In genomic region chr12:16124906-16125305, GRCm38 (mm10) we compare ENCODE assay signal across 20 mouse cellular contexts.
"Had no signal": no experiment of that assay in that cellular context is flagged by ENCODE, and none has a peak within 500 bp of the region (broad histone marks: within the 10 kb centered on the region; RNA-seq: fewer than 3 reads in every experiment).

No protein-coding gene starts in this region.

- DNase-seq: kidney, adult 8-10 months; kidney, postnatal 10 days; kidney, postnatal 36 days; layer of hippocampus, postnatal 36 days; liver; lung, adult 18-20 months; lung, postnatal 14 days; lung, postnatal 4 days; thymus, adult 18-20 months; thymus, postnatal 36 days had no signal

- H3K9ac ChIP-seq: kidney, embryonic 15.5 days; limb, embryonic 13.5 days; liver, embryonic 12.5 days; liver, embryonic 15.5 days; lung, embryonic 15.5 days; midbrain, embryonic 13.5 days had no signal

- H3K4me2 ChIP-seq: kidney, embryonic 15.5 days; limb, embryonic 13.5 days; liver, embryonic 12.5 days; liver, embryonic 15.5 days; lung, embryonic 15.5 days; midbrain, embryonic 13.5 days had no signal

- ATAC-seq: liver, embryonic 12.5 days; midbrain, embryonic 13.5 days had no signal

- H3K36me3 ChIP-seq: kidney, embryonic 15.5 days; limb, embryonic 10.5 days; limb, embryonic 13.5 days; liver, embryonic 12.5 days; liver, embryonic 15.5 days; lung, embryonic 15.5 days; midbrain, embryonic 10.5 days; midbrain, embryonic 13.5 days had no signal

- H3K9me3 ChIP-seq: kidney, embryonic 15.5 days; limb, embryonic 10.5 days; limb, embryonic 13.5 days; liver, embryonic 12.5 days; liver, embryonic 15.5 days; lung, embryonic 15.5 days; megakaryocyte, embryonic 14.5 days; midbrain, embryonic 10.5 days; midbrain, embryonic 13.5 days had no signal

- H3K4me3 ChIP-seq: kidney, embryonic 15.5 days; left cerebral cortex, adult 2 months; limb, embryonic 10.5 days; limb, embryonic 13.5 days; liver, embryonic 12.5 days; liver, embryonic 15.5 days; lung, embryonic 15.5 days; megakaryocyte, embryonic 14.5 days; midbrain, embryonic 10.5 days; midbrain, embryonic 13.5 days had no signal

- H3K4me1 ChIP-seq: kidney, embryonic 15.5 days; limb, embryonic 10.5 days; limb, embryonic 13.5 days; liver, embryonic 12.5 days; liver, embryonic 15.5 days; lung, embryonic 15.5 days; midbrain, embryonic 10.5 days; midbrain, embryonic 13.5 days had no signal

- H3K27ac ChIP-seq: kidney, embryonic 15.5 days; left cerebral cortex, adult 2 months; limb, embryonic 10.5 days; limb, embryonic 13.5 days; liver, embryonic 12.5 days; liver, embryonic 15.5 days; lung, embryonic 15.5 days; midbrain, embryonic 10.5 days; midbrain, embryonic 13.5 days had no signal

- H3K27me3 ChIP-seq: kidney, embryonic 15.5 days; limb, embryonic 13.5 days; liver, embryonic 12.5 days; liver, embryonic 15.5 days; lung, embryonic 15.5 days; megakaryocyte, embryonic 14.5 days; midbrain, embryonic 13.5 days had no signal
